Mouse (Mus musculus) macrophage (primary cell): Measurements from ENCODE around the gene Plaa. TPM values are rescaled to one million over a fixed set of nuclear protein-coding genes. Genes with fewer than 3 reads are reported as not detected.

Experiments used
- polyA plus RNA-seq: library from polyadenylated mRNA; stranded (reverse); fragments of 250-400 nt; gene quantifications from 3 replicates; pipeline ENCODE4 v1.2.4, GENCODE M21; 2018; ENCODE audit warnings: inconsistent platforms

The Plaa gene
- polyA plus RNA-seq, 1 experiment from 2014 or later: 64.1 TPM

Other genes starting within 250 kb of the Plaa start
- not detected in 3 replicates for gene Gm10306, start 46.7 kb downstream of the Plaa start, polyA plus RNA-seq
- 9.4 to 10.4 TPM (median 9.4 TPM) in 3 replicates for gene Caap1, start 46.4 kb downstream of the Plaa start, polyA plus RNA-seq
- gene Ift74, start 11.2 kb upstream of the Plaa start, polyA plus RNA-seq: 7.3 to 14.6 TPM (median 8.3 TPM) in 3 replicates
- not detected in 3 replicates for gene Lrrc19, start 46.9 kb upstream of the Plaa start, polyA plus RNA-seq
- gene Tek, start 136.0 kb upstream of the Plaa start, polyA plus RNA-seq: not detected in 3 replicates